Mouse (Mus musculus) adrenal gland, adult 2 months (tissue): ENCODE data around the gene Terb2. TPM values are rescaled to one million over a fixed set of nuclear protein-coding genes. Genes with fewer than 3 reads are reported as not detected.

Experiments used
- DNase-seq: peaks from one replicate; pipeline ENCODE4 v3.0.0; 2021
- polyA plus RNA-seq: library from polyadenylated mRNA; depleted of rRNA; stranded (reverse); fragments of >200 nt; gene quantifications from 2 replicates; pipeline ENCODE4 v1.2.3, GENCODE M21; 2012; rRNA removed
- total RNA-seq, 2 experiments: library from RNA; stranded (reverse); gene quantifications; 2 replicates each; pipeline ENCODE4 v1.2.3; 2021

Terb2 gene
- total and polyA plus RNA-seq, 3 experiments = not detected

DNA sequence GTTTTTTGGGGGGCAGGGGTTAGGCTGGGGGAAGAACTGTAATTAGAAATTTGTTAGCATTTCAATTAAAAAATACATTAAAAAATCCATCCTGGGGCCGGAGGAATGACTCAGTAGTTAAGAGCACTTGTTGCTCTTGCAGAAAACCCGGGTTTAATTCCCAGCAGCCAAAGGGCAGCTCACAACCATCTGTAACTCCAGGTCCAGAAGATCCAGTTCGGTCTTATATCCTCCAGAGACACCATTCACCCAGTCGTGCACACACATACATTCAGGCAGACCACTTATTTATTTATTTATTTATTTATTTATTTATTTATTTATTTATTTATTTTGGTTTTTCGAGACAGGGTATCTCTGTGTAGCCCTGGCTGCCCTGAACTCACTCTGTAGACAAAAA, 47.3 kb downstream of the Terb2 start:
- DNase-seq = no peak

- DNase-seq = peak; percentile 49
Observed at GRCm38 (mm10) chr2:122233759-122234557, 47.9 kb downstream of the Terb2 start.

GRCm38 (mm10) chr2:122234611-122235288, 48.7 kb downstream of the Terb2 start, which contains the start of gene Sord:
Sord (plus strand) TSS chr2:122234749.
- DNase-seq = peak; percentile 89

- DNase-seq = peak; percentile 42
Observed at GRCm38 (mm10) chr2:122235425-122235824, 49.4 kb downstream of the Terb2 start.

DNA sequence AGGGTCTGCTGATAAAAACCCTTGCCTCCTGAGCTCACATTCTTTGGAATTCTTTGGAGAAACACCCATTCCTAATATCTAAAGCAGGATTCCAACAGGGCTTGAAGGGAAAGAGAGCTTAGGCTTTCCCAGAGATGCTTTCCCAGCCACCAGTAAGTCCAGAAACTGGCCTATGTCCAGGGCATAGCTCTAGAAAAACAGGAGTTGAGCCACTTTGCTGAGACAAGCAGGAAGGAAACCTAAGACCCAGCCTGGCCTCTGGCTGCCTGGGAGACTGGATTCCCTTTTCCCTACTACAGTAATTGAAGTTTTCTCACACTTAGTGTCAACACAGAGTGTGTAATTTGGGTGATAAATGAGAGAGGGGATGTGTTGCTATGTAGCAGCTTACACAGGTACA, 50.2 kb downstream of the Terb2 start:
- DNase-seq = no peak

DNA sequence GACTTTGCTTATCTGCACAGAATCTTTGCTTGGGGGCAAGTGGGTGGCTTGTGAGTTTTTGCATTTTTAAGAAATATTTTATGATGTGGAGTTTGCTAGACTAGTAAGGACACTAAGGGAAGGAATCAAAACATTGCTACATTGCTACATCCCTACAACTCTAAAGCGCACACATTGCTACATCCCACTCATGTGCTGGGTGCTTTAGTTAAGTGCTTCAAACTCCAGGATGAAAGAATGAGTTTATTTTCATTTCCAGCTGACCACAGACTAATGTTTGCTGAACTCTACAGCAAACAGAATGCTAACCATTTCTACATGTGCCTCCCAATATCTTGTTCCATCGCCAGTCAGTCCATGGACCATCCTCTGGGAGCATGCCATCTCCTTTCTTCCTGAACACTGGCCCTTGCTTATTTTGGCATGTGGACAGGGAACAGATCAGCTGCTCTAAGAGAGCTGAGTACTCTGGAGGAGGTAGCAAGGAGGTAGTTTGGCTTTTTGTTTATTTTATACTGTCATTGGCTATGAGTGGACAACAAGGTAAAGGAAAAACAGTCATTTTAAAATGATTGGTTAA, 51.9 kb downstream of the Terb2 start:
- DNase-seq = no peak

DNA sequence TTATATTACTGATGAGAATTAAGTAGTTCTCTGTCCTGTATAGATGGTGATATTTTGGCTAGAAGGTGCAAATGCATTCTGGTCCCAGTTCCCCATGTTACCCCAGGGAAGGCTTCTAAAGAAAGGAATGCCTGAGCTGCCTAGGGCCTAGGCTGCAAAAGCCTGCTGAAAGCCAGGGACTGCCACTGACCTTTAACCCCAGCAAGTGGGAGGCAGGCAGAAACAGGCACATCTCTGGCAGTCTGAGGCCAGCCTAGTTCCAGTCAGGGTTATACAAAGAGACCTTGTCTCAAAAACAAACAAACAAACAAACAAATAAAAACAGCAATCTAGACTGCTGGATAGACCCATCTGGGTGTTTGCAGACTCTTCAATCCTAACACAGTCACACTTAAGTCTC, 54.7 kb downstream of the Terb2 start:
- DNase-seq = no peak

GRCm38 (mm10) chr2:122241226-122241625, 55.2 kb downstream of the Terb2 start:
- DNase-seq = no peak

DNA sequence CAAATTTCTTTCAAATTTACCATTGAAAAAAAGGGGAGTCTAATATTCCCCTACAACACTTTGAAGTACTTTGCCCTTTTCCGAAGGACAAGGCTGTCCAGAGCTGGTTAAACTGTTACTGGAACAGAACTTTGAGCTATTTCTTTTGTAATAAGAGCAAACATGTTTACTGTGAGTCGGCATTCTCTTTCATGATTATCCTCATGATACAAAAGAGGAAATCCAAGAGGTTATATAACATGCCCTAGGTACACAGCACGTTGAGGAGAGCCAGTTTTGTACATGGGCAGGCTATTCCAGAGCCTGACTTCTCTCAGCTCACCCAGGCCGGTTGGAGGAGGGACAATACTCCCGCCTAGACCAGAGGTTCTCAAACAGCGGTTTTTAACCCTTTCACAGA, 55.9 kb downstream of the Terb2 start:
- no peak for DNase-seq

DNA sequence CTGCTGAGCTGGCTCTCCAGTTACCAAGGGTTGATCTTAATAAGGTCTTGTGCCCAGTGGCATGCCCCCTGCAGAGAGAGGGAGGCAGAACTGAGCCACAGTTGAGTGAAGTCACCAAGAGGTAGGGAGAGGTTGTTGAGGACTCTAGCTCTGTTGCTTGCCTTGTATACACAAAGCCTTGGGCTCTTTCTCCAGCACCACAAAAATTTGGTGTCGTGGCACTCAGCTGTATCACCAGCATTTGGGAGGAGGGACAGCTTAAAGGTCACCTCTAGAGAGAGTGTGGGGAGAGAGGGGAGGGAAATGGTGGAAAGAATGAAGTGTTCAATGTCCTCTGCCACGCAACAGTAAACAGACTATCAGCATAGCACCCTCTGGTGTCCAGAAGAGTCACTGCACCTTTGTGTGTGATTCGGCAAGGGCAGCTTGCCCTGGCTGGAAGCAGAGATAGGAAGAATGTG, 57.6 kb downstream of the Terb2 start:
- peak; percentile 79 for DNase-seq

- DNase-seq = no peak
Observed at GRCm38 (mm10) chr2:122247786-122248185, 61.7 kb downstream of the Terb2 start.

DNA sequence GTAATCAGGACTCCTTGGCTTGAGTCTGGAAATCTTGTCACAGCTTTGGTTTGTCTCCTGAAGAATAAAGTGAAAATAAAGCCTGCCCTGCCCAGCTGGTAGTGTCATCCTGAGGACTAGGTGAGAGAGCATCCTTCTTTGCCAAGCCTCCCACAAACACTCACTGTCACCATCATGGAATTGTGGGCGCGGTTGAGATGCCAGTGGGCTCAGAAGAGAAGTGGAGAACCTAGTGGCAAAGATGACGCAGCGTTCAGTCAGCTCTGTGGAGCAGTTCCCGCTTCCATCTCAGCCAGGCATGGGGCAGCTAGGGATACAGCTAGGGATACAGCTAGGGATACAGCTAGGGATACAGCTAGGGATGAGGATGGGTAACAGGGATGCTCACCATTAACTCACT, 69.9 kb downstream of the Terb2 start:
- DNase-seq = no peak

Other genes starting within 250 kb of the Terb2 start
- gene Ctdspl2, start 230.3 kb upstream of the Terb2 start, total RNA-seq = 10 to 100 TPM; 24.8 to 30.8 TPM
- 0.81 and 0.98 TPM in 2 replicates for gene Ctdspl2, start 230.3 kb upstream of the Terb2 start, polyA plus RNA-seq
- not detected for gene Mageb3, start 230.2 kb upstream of the Terb2 start, total RNA-seq
- gene Mageb3, start 230.2 kb upstream of the Terb2 start, polyA plus RNA-seq = 0.04 TPM in 1 of 2 replicates, not detected in the other
- 10 to 100 TPM; 15.7 to 21.1 TPM for gene Eif3j1, start 157.7 kb upstream of the Terb2 start, total RNA-seq
- gene Eif3j1, start 157.7 kb upstream of the Terb2 start, polyA plus RNA-seq = 6.0 and 7.8 TPM in 2 replicates
- gene Spg11, start 67.9 kb upstream of the Terb2 start, total RNA-seq = 10 to 100 TPM; 17.1 to 17.6 TPM
- gene Spg11, start 67.9 kb upstream of the Terb2 start, polyA plus RNA-seq = 5.4 and 6.2 TPM in 2 replicates
- gene B2m, start 38.6 kb upstream of the Terb2 start, total RNA-seq = 1,000 to 10,000 TPM; 1,021 to 1,206 TPM
- gene B2m, start 38.6 kb upstream of the Terb2 start, polyA plus RNA-seq = 522 and 790 TPM in 2 replicates
- not detected for gene Trim69, start 25.6 kb upstream of the Terb2 start, total RNA-seq
- gene Trim69, start 25.6 kb upstream of the Terb2 start, polyA plus RNA-seq = not detected in 2 replicates
- gene Patl2, start 83 bp upstream of the Terb2 start, total RNA-seq = not detected
- gene Patl2, start 83 bp upstream of the Terb2 start, polyA plus RNA-seq = 0.03 TPM in 1 of 2 replicates, not detected in the other
- gene Sord, start 48.5 kb downstream of the Terb2 start, total RNA-seq = 100 to 1,000 TPM in 1 of 2 experiments, 10 to 100 TPM in 1; 57.2 to 112 TPM
- 10.3 and 10.5 TPM in 2 replicates for gene Sord, start 48.5 kb downstream of the Terb2 start, polyA plus RNA-seq
- under 1 TPM in 1 of 2 experiments, not detected in 1; 0.07 TPM for gene Duox2, start 112.2 kb downstream of the Terb2 start, total RNA-seq
- gene Duox2, start 112.2 kb downstream of the Terb2 start, polyA plus RNA-seq = 0.04 and 0.06 TPM in 2 replicates
- not detected for gene Duoxa2, start 112.6 kb downstream of the Terb2 start, total RNA-seq
- 0.08 TPM in 1 of 2 replicates, not detected in the other for gene Duoxa2, start 112.6 kb downstream of the Terb2 start, polyA plus RNA-seq
- under 1 TPM in 1 of 2 experiments, not detected in 1; 0.31 TPM for gene Duoxa1, start 127.5 kb downstream of the Terb2 start, total RNA-seq
- 0.58 and 0.97 TPM in 2 replicates for gene Duoxa1, start 127.5 kb downstream of the Terb2 start, polyA plus RNA-seq
- gene Duox1, start 129.4 kb downstream of the Terb2 start, total RNA-seq = not detected
- gene Duox1, start 129.4 kb downstream of the Terb2 start, polyA plus RNA-seq = 0.07 and 0.17 TPM in 2 replicates
- gene Shf, start 182.9 kb downstream of the Terb2 start, total RNA-seq = 10 to 100 TPM in 1 of 2 experiments, 1 to 10 TPM in 1; 6.0 to 13.0 TPM
- gene Shf, start 182.9 kb downstream of the Terb2 start, polyA plus RNA-seq = 12.3 and 15.9 TPM in 2 replicates
- 1 to 10 TPM; 1.5 to 2.7 TPM for gene Slc28a2, start 240.2 kb downstream of the Terb2 start, total RNA-seq
- 0.83 and 2.0 TPM in 2 replicates for gene Slc28a2, start 240.2 kb downstream of the Terb2 start, polyA plus RNA-seq